Mouse (Mus musculus) effector memory CD4-positive, alpha-beta T cell, adult 5 months (primary cell): Measurements from ENCODE around the gene Atf4. TPM values are rescaled to one million over a fixed set of nuclear protein-coding genes. Genes with fewer than 3 reads are reported as not detected.

Experiments used
- polyA plus RNA-seq: library from polyadenylated mRNA; unstranded; fragments of 100-300 nt; shearing (Covaris generic); gene quantifications from one replicate; pipeline ENCODE4 v1.2.1, GENCODE M21; 2017

Atf4 gene
- polyA plus RNA-seq, result 327 TPM

DNA sequence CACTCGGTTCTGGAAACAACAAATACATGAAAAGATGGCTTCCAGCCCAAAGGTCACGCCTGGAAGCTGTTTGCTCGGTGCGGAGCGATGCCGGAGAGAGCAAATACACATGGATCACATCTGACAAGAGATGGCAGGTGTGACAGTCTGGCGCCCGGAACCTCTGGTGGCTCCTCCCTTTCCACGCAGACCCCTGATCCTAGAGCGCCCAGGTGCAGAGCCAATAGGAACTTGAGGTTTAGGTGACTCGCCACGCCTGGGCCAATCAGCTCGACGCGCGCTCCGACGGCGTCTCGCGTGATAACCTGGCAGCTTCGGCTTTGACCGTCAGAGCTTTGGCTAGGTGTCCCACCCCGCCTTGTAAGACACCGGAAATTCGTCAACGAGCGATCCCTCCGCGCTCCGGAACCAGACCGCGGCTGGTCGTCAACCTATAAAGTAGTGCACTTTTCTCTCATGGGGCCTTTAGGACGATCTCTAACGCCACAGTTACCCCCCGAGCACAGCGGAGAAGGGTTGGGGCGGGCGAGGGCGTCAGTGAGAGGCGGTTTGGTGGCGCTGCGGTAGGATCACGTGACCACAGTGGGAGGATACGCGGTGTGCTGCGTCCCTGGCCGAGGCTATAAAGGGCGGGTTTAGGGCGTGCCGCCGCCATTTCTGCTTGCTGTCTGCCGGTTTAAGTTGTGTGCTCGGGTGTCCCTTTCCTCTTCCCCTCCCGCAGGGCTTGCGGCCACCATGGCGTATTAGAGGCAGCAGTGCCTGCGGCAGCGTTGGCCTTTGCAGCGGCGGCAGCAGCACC lies at the start of gene Atf4:
TSS of gene Atf4 (plus strand) at position 338 of the 799 bp plus-strand sequence.

DNA sequence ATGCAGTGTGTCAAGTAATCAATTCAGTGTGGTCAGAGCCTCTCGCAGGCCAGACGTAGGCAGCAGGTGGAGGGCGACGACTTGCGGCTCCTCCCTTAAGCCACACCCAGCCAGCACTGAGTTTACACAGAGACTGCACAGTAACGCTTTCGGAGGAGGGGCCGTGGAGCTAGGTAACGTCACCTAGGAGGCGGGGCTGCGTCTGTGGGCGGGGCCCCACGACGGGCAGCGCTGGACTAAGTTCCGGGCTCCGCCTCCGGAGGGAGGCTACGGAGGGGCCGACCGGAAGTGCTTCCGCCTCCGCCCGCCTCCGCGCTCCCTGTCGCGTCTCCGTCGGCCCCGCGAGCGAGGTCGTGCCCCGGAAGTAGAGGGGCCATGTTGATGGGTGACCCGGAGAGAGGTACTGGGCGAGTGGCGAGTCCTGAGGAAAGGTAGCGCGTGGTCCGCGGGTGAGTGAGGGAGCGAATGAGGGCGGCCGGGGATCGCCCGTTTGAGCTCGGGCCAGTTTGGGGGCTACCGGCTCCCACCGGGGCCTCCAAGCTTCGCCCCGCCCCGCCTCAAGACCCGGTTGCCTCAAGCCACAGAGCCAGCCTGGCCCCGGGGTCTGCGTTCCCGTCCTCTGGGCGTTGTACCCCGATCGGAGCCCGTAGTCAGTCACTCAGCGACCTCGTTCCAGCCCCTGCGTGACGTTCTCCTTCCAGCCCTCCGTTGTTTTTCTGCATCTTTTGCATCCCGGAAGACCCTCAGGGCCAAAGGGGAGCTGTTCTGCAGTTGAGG lies 21.1 kb upstream of the Atf4 start, which contains the start of gene Mief1:
TSS of gene Mief1 (plus strand) at position 286 of the 777 bp plus-strand sequence.

DNA sequence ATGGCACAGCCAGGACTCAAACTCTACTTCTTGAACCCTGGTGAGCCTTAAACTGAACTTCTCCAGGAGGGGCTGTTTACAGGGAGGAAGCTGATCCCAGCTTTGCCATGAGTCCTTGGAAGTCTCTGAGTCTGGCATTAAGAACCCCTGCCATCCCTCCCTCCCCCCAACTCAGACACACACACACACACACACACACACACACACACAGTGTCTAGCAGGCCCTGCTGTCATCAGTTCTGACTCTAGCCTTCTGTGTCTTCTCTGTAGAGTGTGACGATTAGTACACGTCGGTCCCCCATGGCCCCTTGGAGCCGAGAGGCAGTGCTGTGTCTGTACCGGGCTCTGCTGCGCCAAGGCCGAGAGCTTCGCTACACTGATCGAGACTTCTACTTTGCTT lies 19.4 kb upstream of the Atf4 start, which contains the start of gene AC140267.1:
TSS of gene AC140267.1 (plus strand) at position 301 of the 400 bp plus-strand sequence.

DNA sequence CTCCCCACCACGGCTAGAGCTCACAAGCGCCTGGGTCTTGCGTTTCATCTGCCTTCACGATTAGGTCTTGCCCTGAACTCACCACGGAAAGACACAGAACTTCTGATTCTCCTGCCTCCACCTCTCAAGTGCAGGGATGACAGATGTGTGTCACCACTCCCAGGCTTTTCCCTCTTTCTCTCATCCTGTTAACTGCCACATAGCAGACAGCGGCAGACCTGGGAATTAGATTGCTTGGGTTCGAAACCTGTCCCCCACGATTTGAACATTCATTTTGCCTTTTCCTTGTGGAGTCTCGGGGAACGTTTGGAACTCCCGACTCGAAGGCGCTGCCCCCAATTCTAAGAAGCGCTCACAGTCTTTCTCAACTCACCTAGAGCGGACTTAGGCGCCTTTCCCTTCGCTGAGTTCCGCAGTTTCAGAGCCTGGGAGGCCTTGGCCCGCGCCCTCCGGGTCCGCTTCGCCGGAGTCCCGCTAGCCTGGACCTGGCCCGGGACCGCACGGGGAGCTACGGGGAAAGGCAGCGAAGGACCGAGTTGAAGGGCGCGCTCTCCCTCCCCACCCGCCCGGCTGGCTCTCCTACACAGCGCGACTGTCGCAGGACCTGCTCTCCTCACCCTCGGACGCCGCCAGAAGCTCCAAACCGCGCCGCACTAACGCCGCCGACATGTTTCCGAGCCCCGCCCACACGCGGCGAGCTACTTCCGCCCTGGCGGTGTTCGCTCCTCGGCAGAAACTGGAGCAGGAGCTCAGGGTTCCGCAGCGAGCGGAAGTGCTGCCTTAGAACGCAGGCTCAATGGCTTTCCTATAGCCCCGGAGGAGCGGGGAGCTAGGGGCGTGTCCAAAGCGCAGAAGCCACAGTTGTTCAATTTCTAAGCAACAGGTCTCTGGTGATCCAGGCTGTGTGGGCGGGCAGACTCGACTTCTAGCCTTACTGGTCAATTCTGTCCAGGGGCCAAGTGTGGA lies 8.9 kb downstream of the Atf4 start, which contains the start of gene Rps19bp1:
TSS of gene Rps19bp1 (minus strand) at position 706 of the 966 bp plus-strand sequence.

DNA sequence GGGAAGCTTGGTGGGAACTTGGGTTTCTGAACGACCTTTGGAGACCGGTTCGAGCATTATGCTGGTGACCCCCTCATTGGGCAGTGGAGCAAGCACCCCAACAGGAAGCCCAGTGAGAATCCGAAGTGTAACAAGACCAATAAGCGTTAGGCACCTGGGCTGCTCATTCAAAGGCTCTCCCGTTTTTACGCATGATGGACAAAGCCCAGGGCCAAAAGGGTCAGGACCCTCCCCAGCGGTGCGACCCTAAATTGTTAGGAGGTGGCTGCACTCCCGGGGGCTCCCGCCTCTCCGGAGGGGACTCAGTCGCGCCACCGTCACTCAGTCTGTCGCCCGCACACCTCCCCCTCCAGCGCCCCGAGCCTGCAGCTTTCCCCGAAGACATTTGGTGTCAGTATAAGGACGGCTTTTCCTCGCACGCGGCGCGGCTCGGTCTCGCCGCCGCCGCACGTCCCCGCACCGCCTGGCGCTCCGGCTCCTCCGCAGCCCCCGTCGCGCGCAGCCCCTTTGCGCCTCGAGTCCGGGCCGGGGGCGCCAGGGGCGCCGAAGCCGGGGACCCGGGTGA lies 31.9 kb downstream of the Atf4 start, which contains the start of gene Cacna1i:
TSS of gene Cacna1i (plus strand) at position 388 of the 565 bp plus-strand sequence.

Other genes with a start within 250 kb of the Atf4 start
- gene Pdgfb, start 240.2 kb upstream of the Atf4 start, polyA plus RNA-seq, result 0.19 TPM
- gene Syngr1, start 163.8 kb upstream of the Atf4 start, polyA plus RNA-seq, result not detected
- 1,599 TPM for gene Rpl3, start 163.3 kb upstream of the Atf4 start, polyA plus RNA-seq
- 15.1 TPM for gene Tab1, start 122.1 kb upstream of the Atf4 start, polyA plus RNA-seq
- gene Mgat3, start 81.5 kb upstream of the Atf4 start, polyA plus RNA-seq, result not detected
- 22.7 TPM for gene Mief1, start 21.2 kb upstream of the Atf4 start, polyA plus RNA-seq
- not detected for gene AC140267.1, start 19.3 kb upstream of the Atf4 start, polyA plus RNA-seq
- 24.1 TPM for gene Rps19bp1, start 9.1 kb downstream of the Atf4 start, polyA plus RNA-seq
- gene Cacna1i, start 32.1 kb downstream of the Atf4 start, polyA plus RNA-seq, result not detected